Mouse (Mus musculus): ENCODE data around the gene Smad3.

- TF ChIP-seq EP300 (optimal IDR thresholded peaks at IDR 0.05) (no peak), CTCF (IDR thresholded peaks at IDR 0.05; ENCODE audit: low read depth) (no peak)
Observed at GRCm38 (mm10) chr9:63633334-63633733, 124.5 kb downstream of the Smad3 start.

Measured in stomach, postnatal 0 days (tissue).